Mouse (Mus musculus) lung, postnatal 0 days (tissue): ENCODE measurements around the gene Tac4. TPM values are rescaled to one million over a fixed set of nuclear protein-coding genes. Genes with fewer than 3 reads are reported as not detected.
A peak's percentile ranks its signal among the peaks of the same experiment; 100 is the strongest.

Experiments
- ATAC-seq: fragments of 200-750 bp; cut with Nextera tagmentation; 2 replicates; pipeline ENCODE4 v1.8.0; 2017; ENCODE audit warnings: moderate library complexity
- DNase-seq: peaks from one replicate; pipeline ENCODE4 v3.0.0-alpha.2; 2016; ENCODE audit warnings: low spot score
- H3K27ac ChIP-seq: fragments of 300-500 bp; sonication (generic); 2 replicates; pipeline ENCODE4 v1.5.1; 2014; ENCODE audit warnings: antibody characterized with exemption, mild to moderate bottlenecking, low read length, mixed read lengths
- H3K27me3 ChIP-seq: fragments of 300-500 bp; sonication (generic); replicated peaks from 2 replicates; pipeline ENCODE4 v1.6.1; 2014; ENCODE audit warnings: low read length, mixed read lengths; ENCODE audit not compliant: insufficient read depth
- H3K36me3 ChIP-seq: fragments of 300-500 bp; sonication (generic); 2 replicates; pipeline ENCODE4 v1.6.1; 2014; ENCODE audit warnings: low read length, mixed read lengths; ENCODE audit not compliant: insufficient read depth
- H3K4me1 ChIP-seq: fragments of 300-500 bp; sonication (generic); 2 replicates; pipeline ENCODE4 v1.6.1; 2014; ENCODE audit warnings: antibody characterized with exemption, low read depth, low read length, mixed read lengths; ENCODE audit not compliant: insufficient read depth
- H3K4me2 ChIP-seq: fragments of 300-500 bp; sonication (generic); replicated peaks from 2 replicates; pipeline ENCODE4 v1.6.1; 2014; ENCODE audit warnings: low read depth, mild to moderate bottlenecking, low read length, moderate library complexity, mixed read lengths
- H3K4me3 ChIP-seq: fragments of 300-500 bp; sonication (generic); 2 replicates; pipeline ENCODE4 v1.5.1; 2014; ENCODE audit warnings: low read depth, low read length
- H3K9ac ChIP-seq: fragments of 300-500 bp; sonication (generic); replicated peaks from 2 replicates; pipeline ENCODE4 v1.6.1; 2014; ENCODE audit warnings: low read depth, mild to moderate bottlenecking
- H3K9me3 ChIP-seq: fragments of 300-500 bp; sonication (generic); 2 replicates; pipeline ENCODE4 v1.6.1; 2016; ENCODE audit warnings: low read length, mixed read lengths
- CTCF ChIP-seq: IDR thresholded peaks from 2 replicates; pipeline ENCODE4 v1.5.1; 2016; ENCODE audit warnings: antibody characterized with exemption, mild to moderate bottlenecking
- EP300 ChIP-seq: IDR thresholded peaks from 2 replicates; pipeline ENCODE4 v1.6.1; 2016; ENCODE audit warnings: antibody characterized with exemption, mild to moderate bottlenecking, control low read depth
- WGBS: fragments of 180-500 bp; shearing (Covaris S2); extraction: QIAGEN DNeasy Blood & Tissue Kit; methylation state at CpG from one replicate; pipeline ENCODE4 v1.1.7; 2014; 5-methylcytosine and 5-hydroxymethylcytosine counted together
- polyA plus RNA-seq: library from polyadenylated mRNA; unstranded; fragments of >200 nt; fragmentation: Nextera tagmentation; extraction: Ambion mirVana; gene quantifications from 2 replicates; pipeline ENCODE4 v1.2.1, GENCODE M21; 2015

Tac4 gene
- polyA plus RNA-seq, 1 experiment from 2014 or later, result 0.18 TPM

DNA sequence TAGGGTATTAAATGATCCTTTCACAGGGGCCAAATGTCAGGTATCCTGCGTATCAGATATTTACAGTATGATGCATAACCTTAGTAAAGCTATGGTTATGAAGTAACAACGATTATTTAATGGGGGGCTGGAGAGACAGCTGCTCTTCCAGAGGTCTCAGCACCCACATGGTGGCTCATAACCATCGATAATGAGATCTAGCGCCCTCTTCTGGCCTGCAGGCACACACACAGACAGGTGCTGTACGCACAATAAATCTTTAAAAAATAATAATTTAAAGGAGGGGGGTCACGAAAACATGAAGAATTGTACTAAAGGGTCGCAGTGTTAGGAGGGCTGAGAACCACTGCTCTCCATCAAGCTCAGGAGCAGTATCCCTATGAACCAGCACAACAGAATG is 44.3 kb downstream of the Tac4 start:
- 0 out of 2 replicates have a peak, but pooled peaks cover 5% of the 10 kb centered on the region for H3K4me1 ChIP-seq
- DNase-seq, result no peak
- H3K4me3 ChIP-seq, result no peak overlapping the region
- H3K27ac ChIP-seq, result no peak overlapping the region
- no peaks in the 10 kb centered on the region for H3K27me3 ChIP-seq
- peaks cover 17% of the 10 kb centered on the region; the same call in 1 of the 2 replicates for H3K36me3 ChIP-seq
- ATAC-seq, result no peak
- TF ChIP-seq CTCF (peak; percentile 50), EP300 (no peak)
- H3K9ac ChIP-seq, result no peak overlapping the region
- H3K4me2 ChIP-seq, result no peak overlapping the region
- H3K9me3 ChIP-seq, result no peaks in the 10 kb centered on the region
- WGBS, result 95% methylated on average over 7 of the region's 7 CpGs

DNA sequence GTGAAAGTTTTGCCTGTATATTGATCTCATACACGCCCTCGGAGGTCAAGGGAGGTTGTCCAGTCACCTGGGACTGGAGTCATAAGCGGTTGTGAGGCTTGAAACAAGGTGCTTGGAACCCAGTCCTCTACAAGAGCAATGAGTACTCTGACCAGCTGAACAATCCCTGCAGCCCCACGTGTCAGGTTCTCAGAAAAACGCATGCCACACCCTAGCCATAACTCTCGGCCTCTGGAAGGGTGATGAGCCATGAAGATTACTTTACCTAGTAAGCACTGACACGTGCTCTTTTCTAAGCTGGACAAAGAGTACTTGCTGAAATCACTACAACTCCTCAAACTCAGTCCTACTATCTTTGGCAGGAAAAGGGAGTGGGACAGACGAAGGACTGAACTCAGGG is 46.2 kb downstream of the Tac4 start:
- TF ChIP-seq EP300 (no peak), CTCF (no peak)
- Histone ChIP-seq H3K4me3 (no peak overlapping the region), H3K9me3 (no peaks in the 10 kb centered on the region), H3K27ac (no peak overlapping the region), H3K4me2 (no peak overlapping the region), H3K27me3 (no peaks in the 10 kb centered on the region), H3K4me1 (peaks cover 11% of the 10 kb centered on the region; the same call in 1 of the 2 replicates), H3K9ac (no peak overlapping the region), H3K36me3 (peaks cover 12% of the 10 kb centered on the region; the same call in 1 of the 2 replicates)
- DNase-seq (no peak), ATAC-seq (no peak)
- WGBS, result 71% methylated on average over 8 of the region's 8 CpGs

DNA sequence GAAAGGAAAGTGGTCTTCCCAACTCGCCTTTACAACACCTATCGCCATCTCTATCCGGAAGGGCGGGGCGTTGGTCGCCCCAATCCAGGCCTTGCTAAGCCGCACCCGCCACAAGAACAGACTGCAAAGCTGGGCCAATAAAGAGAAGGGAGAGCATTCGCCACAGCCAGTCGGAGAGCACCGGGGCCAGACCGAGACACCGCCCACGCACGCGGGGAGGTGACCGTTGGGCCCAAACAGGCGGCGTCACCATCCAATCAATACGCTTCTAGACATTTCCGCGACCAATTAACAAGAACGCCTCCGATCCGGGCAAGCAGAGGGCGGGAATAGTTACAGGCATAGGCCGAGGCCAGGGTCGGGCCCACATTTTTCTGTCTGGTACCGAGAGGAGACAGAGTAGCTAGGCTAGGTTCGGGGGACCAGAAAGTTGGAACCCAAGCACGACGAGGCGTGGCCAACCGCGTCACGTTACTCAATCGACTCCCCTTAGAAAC is 48.2 kb downstream of the Tac4 start:
- no peak for TF ChIP-seq CTCF
- peak; percentile 47 for TF ChIP-seq EP300
- WGBS, result under 1% methylated on average over 37 of the region's 37 CpGs
- H3K9ac ChIP-seq, result peak overlapping the region; percentile 98
- peak overlapping the region; percentile 92 for H3K4me3 ChIP-seq
- DNase-seq (peak; percentile 100), ATAC-seq (peak; percentile 92)
- no peaks in the 10 kb centered on the region for H3K9me3 ChIP-seq
- H3K27ac ChIP-seq, result peak overlapping the region; percentile 99
- H3K4me2 ChIP-seq, result peak overlapping the region; percentile 70
- H3K36me3 ChIP-seq, result peaks cover 7% of the 10 kb centered on the region; the same call in 1 of the 2 replicates
- no peaks in the 10 kb centered on the region for H3K27me3 ChIP-seq
- H3K4me1 ChIP-seq, result peaks cover 11% of the 10 kb centered on the region; the same call in 1 of the 2 replicates

- under 1% methylated on average over 42 of the region's 42 CpGs for WGBS
- ATAC-seq, result peak; percentile 92
Measured at GRCm38 (mm10) chr11:95310007-95310647, 48.8 kb downstream of the Tac4 start, which contains the start of gene Kat7. TSS of gene Kat7 (minus strand) at chr11:95310246.

DNA sequence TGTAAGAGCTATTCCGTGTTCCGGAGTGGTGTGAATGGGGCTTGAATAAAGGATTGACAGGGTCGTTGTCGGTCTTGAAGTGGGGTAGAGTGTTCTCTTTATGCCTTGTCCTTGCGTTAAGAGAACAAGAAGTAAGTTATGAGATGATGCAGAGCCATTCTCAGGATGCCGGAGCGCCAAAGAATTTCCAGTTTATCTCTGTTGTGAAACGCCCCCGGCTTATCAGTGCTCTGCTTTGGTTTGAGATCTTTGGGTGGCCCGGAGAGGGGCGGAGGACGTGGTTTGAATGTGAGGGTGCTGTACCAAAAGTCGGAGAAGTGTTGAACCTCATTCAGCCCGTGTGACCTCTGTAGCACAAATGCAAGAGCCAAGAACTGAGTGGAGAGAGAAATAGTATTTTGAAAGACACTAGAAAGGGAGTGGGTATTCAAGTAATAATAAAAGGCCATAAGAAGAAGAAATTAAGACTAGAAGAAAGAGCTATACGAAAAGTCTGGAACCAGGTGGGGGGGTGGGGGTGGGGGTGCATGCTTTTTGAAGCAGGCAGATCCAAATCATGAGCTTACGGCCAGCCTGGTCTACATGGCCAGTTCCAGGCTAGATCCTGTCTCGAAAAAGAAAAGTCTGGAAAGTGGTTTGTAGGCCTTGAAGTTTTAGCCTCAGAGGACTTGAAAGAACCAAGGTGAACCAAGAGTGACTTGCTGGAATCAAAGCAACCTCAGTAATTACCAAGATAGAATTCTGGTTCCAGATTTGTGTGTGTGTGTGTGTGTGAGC is 49.5 kb downstream of the Tac4 start:
- peaks cover 11% of the 10 kb centered on the region; the same call in 1 of the 2 replicates for H3K4me1 ChIP-seq
- H3K9ac ChIP-seq, result peak overlapping the region; percentile 37
- no peak; the same call in 1 of the 2 replicates for ATAC-seq
- no peak; the same call in 1 of the 2 replicates for TF ChIP-seq EP300
- TF ChIP-seq CTCF, result no peak
- H3K27ac ChIP-seq, result peak overlapping the region; percentile 70
- peak overlapping the region; percentile 92 for H3K4me3 ChIP-seq
- no peaks in the 10 kb centered on the region for H3K27me3 ChIP-seq
- peaks cover 3% of the 10 kb centered on the region; the same call in 1 of the 2 replicates for H3K36me3 ChIP-seq
- H3K9me3 ChIP-seq, result no peaks in the 10 kb centered on the region
- peak overlapping the region; percentile 64 for H3K4me2 ChIP-seq
- DNase-seq, result no peak
- 5% methylated on average over 17 of the region's 17 CpGs for WGBS

More at GRCm38 (mm10) chr11:95310007-95310647, 48.8 kb downstream of the Tac4 start, which contains the start of gene Kat7:
- no peaks in the 10 kb centered on the region for H3K27me3 ChIP-seq
- TF ChIP-seq EP300, result peak; percentile 62
- TF ChIP-seq CTCF, result no peak
- peaks cover 11% of the 10 kb centered on the region; the same call in 1 of the 2 replicates for H3K4me1 ChIP-seq
- peak; percentile 99 for DNase-seq
- peak within 1 kb of the TSS; percentile 92 for H3K4me3 ChIP-seq
- peak within 1 kb of the TSS; percentile 99 for H3K27ac ChIP-seq
- no peaks in the 10 kb centered on the region for H3K9me3 ChIP-seq
- H3K9ac ChIP-seq, result peak within 1 kb of the TSS; percentile 98
- H3K36me3 ChIP-seq, result peaks cover 7% of the 10 kb centered on the region; the same call in 1 of the 2 replicates
- peak within 1 kb of the TSS; percentile 70 for H3K4me2 ChIP-seq

DNA sequence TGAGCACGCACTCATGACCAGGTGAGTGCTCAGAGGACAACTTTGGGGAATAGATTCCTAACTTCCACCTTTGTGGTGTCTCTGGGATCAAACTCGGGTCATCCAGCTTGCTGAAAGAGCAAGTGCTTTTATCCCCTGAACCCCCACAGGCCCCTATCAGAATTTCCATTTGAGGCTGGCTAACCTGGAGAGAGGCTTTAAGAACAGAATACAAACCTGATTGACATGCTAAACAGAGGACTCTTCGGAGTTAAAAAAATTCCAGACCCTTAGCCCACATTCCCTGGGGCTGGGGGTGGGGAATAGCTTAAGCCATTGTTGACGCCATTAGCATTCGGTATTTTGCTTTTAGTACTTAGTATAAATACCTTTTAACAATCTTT is 50.1 kb downstream of the Tac4 start:
- TF ChIP-seq CTCF (no peak), EP300 (no peak)
- Histone ChIP-seq H3K9me3 (no peaks in the 10 kb centered on the region), H3K4me3 (no peak overlapping the region), H3K36me3 (no peaks in the 10 kb centered on the region), H3K27ac (peak overlapping the region; percentile 70), H3K9ac (no peak overlapping the region), H3K4me2 (peak overlapping the region; percentile 64; the same call in 1 of the 2 replicates), H3K4me1 (peaks cover 11% of the 10 kb centered on the region; the same call in 1 of the 2 replicates), H3K27me3 (no peaks in the 10 kb centered on the region)
- no peak for DNase-seq
- no peak for ATAC-seq
- whole genome bisulfite sequencing, result 36% methylated on average over 5 of the region's 5 CpGs
